Mouse (Mus musculus) heart, adult 11 months (tissue): ENCODE measurements at regions not wholly inside any gene's neighbourhood (a gene's known extent, or its start where the extent isn't known, plus 50 kb on each side); places are given as distances from the start of the nearest gene placed in this dataset.
A peak's percentile ranks its signal among the peaks of the same experiment; 100 is the strongest.

Experiments used
- DNase-seq: peaks from one replicate; pipeline ENCODE4 v3.0.0; 2022

DNA sequence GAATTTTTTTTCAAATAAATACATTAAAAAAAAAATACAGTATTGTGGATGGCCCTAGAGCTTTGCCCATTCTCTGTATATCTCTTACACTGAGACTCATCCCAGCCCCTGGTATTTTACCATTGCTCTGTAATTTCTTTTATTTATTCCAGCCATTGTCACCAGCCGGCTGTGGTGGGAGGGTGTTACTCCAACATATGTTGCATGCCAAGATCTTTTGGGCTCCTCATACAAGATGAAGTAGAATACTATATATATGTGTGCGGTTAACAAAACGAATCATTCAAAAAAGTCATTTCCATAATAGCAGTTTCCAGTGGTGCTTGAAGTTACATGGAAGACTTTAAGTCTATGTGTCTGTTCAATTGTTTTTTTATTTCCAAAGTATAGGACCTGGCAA is 268.0 kb upstream of the Npvf start:
- no peak for DNase-seq

DNA sequence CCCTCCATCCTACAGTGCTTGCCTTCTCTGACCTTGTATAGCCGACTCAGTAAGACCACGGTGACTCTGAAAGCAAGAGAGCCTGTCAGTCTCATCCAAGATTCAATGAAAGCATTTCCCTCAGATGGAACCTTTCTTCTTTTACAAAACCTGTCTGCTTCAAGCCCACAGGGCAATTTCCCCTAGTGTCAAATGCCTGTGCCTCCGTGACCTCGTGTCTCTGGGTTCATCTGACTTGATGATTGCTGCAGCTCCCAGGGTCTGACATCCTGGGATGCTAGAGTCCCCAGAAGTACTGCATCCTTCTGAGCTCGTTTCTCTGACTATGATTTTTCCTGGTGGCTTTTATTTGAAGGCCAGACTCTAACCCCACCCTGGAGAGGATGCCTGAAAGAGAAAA is 270.3 kb upstream of the Npvf start:
- no peak for DNase-seq

DNA sequence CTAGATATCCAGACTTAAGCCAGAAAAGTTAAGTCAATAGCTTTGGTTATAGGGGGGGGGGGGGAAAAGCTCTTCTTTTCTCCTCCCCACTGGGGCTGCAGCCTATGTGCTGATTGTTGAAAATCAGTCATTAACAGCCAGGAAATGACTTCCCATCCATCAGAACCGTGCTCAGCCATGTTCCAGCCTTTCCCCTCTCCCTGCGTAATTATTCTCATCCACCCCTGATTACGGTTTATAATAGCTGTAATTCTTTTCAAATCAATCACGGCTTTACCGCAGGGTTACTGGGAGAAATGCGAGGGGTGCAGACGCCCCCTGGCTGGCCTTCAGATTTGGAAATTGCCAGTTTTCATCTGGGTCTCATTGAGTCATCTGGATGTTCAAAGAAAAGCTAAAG is 270.8 kb upstream of the Npvf start:
- no peak for DNase-seq

DNA sequence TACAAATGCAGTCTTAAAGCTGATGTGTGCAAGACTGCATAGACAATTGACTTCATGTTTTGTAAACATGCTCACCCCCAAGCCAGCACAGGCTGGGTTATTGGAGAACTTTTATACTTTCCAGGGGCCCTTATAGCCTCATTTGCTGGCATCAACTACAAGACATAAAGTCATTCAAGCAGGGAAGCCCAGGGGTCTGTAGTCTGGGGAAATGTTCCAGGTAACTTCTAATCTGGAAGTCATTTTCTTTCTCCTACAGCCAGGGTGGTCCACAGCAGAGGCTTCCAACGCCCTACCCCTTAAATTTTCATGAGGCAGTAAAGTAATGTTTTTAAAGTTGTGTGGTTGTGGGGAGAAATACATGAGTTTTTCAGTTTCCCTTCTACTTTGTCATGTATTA is 272.1 kb upstream of the Npvf start:
- no peak for DNase-seq

DNA sequence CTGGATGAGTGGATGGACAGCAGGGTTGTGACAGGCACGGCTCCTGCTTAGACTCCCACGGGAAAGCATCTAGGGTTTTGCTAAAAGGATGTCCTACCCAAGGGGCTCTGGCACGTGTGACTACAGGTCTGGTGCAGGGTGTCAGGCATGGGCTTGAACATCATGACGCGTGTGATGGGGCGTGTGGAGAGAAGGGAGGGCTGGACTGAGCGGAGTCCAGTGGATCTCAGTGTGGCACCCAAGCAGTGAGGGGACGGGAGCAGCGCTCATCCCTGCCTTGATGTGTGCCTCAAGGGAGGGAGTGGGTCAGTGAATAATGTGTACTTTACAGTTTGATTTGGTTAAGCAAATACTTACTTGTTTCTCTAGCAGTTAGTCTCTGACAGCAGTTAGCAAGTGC is 275.3 kb upstream of the Npvf start:
- DNase-seq, result peak; percentile 71

DNA sequence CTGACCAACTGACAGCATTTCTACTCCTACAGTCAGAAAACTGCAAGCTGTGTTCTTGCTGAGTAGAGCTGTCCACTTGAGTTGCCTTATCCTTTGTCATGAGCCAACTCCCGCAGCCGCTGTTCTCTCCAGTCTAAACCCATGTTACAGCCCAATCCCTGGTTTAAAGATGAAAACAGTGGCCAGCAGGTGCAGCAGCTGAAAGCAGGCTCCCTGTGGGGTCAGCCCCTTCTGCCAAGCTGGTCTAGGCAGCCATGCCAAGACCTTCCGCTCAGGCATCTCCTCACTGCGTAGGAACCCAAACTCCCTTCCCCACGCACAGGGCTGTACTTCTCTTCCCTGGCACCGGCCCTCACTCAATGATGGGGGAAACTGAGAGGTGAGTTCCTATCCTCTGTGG is 279.3 kb upstream of the Npvf start:
- no peak for DNase-seq

DNA sequence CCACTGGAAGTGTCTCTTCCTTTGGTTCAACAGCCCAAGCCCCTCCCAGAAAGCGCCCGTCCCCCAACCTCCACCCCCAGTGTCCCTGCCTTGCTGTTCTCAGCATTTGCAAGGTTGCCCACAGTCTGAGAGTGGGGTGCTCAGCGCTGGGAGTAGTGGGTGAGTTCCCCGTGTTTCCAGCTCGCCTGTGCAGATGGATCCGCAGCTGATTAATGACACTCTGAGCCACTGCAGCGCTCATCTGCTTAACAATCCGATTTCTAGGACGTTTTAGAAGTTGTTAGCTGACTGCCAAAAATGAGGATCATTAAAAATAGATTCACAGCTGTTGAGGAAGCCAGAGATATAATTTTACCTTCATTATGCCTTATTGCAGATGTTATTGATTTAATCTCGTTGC is 280.0 kb upstream of the Npvf start:
- DNase-seq, result no peak

DNA sequence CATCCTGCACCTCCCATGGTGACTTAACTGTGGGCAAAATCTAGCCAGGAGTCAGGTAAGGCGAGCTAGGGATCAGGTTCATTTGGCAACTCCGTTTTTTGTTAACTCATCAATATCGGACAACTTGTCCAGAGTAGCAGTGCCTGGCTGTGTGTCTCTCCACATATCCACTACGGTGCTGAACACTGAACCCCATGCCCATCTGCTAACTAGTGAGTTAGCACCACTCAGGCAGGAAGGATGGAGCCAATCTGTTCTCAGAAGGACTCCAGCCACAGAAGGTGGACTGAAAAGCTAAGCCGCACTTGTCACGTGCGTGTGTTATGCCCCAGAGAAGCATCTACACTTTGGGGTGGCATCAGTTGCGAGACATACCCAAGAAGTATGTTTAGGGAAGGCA is 282.1 kb upstream of the Npvf start:
- DNase-seq, result peak; percentile 73

DNA sequence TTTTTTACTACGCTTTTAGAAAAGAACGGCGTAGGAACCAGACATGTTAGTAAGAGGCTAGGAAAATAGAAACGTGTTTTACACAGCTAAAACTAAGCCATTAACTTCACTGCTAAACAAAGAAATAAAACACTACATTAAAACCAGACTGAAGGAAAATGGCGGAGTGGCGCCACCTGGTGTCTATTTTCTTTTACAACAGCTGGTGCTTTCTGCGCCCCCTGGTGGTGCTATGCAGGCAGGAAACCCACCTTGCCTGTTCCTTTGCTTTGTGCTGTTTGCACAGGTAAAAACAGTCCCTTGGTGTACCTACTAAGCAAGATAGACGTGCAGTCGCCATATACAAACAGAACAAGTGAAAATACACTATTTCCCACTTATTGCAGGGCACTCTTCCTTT is 282.9 kb upstream of the Npvf start:
- DNase-seq, result peak; percentile 92

DNA sequence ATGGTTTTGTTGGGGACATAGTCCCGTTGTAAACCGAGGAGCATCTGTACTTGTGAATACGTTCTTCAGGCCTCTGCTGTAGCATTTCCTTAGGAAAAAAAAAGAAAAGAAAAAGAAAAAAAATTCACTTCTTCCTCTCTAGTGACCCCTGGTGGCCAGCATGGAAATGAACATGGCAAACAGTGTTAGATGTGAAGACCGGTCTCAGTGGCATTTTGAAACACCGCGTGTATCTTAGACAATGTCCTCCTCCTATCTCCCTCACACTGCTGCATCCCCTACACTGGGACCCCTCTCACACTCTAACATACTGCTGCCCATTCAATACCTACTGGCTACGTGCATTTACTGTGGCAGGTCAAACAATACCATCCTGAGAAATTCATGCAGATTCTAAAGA is 284.6 kb upstream of the Npvf start:
- peak; percentile 85 for DNase-seq

DNA sequence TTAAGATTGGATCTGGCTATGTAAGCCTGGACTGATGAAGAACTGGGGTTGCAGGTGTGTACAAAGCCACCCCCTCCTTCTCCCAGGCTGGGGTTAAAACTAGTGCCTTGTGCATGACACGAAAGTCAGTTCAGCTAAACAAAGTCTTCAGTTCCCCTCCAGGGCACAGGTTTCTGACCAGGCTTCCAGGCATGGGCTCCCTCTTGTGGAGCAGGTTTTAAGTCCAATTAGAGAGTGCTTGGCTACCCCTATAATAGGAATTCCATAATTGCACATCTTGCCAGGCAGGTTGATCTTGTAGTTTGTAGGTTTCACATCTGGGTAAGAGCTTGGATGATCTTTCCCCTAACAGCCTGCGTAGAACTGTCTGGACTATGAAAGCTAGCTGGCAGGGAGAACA is 285.2 kb upstream of the Npvf start:
- peak; percentile 84 for DNase-seq

DNA sequence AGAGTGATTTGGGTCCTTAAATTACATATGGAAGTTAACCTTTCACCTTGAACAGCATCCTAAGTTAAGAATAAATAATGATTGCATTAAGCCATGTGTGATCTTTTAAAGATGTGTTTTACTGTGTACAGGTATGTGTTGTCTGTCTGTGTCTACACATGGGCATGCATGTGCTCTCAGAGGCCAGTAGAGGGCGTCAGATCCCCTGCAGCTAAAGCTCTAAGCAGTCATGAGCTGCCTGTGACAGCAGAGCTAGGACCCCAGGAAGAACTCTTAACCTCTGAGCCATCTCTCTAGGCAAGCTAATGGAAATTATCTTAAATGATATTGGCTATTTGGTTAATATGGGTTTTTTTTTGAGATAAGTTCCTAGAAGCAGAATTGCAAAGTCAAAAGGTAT is 285.9 kb upstream of the Npvf start:
- peak; percentile 88 for DNase-seq

DNA sequence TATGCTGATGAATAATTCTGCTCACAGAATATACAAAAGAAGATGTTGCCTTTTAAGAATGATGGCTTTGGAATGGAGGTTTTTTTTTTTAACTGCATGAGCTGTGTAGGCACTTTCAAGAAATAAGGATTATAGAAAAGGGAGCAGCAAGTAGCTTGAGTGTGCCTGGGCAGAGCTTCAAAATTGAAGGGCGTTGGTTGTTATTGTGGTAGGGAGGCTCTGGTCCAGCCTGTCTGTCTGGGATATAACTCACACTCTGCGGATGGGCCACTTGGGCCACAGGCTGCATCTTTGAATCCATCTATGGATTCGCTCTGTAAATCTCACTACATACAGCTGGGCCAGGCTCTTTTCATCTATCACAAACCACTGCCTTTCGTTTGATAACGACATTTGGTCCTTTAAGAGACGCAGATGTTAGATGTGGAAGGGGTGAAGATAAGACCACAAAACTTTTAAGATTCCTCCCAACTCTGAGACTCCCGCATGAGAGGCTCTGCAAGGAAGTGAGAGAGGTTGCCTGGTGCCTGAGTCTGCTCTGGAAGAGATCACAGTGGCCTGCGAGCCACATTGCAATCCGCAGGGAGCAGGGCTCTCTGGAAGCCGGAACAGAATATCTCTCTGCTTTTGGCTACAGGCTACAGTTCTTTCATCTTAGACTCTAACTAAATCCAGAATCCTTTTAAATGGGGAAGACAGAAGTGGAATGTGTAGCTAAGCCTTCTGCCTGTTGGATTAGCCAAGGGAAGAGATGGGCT is 286.6 kb upstream of the Npvf start:
- peak; percentile 95 for DNase-seq

DNA sequence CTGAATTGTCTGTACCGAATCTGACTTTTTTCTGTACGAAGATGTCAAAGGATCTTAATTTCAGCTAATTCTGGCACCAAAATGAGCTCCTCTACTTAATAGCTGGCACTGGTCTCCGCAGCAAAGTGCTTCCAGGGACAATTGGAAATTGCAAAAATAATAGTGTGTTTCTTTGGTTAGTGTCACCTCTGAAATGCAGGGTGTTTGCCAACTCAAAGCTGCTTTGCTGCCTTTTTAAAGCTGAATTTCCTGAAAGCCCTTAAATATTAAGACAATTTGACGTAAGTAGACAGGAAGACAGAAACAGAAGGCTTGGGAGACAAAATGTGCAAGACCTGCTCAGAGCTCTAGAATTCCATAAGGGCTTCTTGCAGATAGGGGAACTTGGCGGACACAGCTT is 288.5 kb upstream of the Npvf start:
- peak; percentile 88 for DNase-seq

DNA sequence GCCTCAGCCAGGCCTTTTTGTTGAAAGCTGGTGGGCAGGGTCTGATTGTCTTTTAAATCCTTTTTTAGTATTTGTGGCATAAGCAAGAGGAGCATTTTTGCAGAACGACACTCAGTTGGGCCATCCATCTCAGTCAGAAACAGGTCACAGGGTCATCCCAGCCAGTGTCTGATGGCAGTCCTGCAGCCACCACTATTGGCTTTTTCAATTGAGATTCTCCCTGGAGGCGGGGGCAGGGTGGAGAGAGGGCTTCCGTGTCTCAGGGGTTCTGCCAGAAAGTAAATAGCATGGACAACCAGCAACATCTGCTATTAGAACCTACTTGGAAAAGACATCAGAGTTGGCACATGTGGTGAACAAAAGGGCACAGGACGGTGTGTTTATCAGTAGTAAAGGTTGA is 293.8 kb upstream of the Npvf start:
- peak; percentile 82 for DNase-seq

DNA sequence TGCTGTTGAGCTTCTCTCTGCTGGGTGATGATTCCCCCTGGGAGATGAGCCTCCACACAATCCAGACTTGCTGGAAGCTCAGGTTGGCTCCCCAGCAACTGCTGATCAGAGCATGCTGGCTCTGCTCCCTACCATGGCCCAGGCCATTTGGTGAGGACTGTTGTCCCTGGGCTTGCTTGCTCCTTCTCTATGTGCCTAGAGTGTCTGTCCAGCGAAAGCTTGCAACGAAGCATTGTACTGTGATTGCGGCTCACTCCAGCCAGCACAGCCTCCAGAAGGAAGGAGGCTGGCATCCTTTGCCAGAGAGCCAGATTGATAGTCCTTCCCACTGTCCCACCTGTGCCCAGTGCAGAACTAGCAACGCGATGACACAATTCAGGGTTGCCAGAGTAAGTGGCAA is 295.1 kb upstream of the Npvf start:
- DNase-seq, result peak; percentile 65

DNA sequence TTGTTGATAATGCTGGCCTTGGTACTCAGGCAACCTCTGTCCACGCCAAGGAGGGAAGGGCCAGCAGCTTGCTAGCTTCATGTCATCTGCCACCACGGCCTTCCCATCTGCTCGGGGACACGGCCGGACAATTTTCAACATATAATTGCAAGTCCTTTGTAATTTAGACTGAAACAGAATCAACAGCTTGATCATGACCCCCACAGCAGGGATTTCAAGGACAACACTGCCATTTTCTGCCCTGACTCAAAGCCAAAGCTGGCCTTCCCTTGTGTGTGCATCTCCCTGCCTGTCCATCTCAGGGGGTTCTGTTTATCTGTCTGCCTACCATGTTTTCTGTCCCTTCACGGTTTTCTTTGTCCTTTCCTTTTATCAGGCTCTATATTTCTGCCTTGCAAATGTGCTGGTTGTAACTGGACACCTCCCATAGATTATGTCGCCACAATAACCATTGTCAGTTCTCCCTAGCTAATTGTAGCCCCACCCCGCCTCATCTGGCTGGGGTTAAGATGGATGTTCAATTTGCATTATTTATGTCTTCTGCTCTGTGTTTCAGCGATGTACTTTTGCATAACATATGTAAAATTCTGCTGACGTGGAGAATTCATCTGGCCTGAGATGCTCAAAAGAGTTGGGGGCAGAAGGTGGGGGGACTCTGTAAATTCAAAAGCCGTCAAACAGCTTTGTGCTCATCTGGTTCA is 295.8 kb upstream of the Npvf start:
- peak; percentile 83 for DNase-seq

DNA sequence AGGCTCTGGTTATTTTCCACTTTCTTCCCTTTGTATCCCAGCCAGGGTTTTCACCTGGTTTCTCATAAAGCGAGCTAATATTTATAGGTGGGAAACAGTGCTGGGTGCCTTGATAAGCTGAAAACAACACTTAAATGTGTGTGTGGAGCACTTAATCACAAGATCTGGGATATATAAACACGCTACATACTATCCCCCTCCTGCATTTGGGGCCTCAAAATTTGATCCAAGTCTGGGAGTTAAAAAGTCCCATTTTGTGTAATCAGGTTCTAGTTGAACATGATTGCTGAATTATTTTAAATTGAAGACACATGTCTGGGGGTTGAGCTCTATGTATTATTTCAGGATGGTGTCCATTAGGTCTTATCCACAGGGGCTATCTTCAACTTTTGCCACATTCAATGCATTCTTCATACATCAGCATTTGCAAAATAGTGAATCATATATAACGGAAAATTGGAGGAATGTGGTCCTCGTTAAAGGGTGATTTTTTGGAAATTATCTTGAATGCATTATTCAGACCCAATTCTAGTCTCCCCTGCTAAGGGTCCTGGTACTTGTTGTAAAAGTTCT is 303.2 kb upstream of the Npvf start:
- DNase-seq, result peak; percentile 18

DNA sequence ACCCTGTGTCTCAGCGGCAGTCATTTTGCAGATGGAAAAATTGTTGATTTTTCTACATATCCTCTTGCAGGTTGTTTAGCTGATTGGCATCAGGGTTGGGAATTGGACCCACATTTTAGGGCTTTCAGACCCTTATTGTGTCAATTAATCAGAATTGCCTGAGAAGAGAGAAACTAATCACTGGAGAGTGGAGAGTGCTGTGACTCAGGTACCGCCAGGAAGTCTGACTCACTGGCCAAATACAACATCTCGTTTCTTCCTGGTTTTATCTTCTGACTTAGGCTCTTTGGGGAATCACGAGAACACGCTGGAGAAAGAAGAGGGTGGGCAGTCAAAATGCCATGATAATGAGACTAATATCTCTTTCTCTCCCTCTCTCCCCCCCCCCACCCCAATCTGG is 306.1 kb upstream of the Npvf start:
- peak; percentile 71 for DNase-seq

DNA sequence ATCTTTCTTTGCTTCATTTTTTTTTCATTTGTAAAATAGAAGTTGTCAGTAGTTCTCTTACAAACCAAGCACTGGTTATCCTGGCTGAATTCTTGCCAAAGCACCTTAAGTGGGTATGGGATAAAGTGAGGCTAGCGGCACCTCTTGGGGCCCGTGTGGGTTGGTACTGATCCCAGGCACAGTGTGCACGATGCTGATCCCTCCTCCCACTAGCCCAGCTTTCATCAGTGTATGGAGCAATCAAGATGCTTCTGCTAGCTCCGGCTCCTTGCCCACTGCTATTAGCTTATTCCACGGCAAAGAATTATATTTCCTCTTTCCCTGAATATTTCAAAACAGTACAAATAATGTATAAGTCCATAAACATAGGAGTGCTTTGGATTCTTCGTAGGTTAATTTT is 307.4 kb upstream of the Npvf start:
- DNase-seq, result peak; percentile 82

DNA sequence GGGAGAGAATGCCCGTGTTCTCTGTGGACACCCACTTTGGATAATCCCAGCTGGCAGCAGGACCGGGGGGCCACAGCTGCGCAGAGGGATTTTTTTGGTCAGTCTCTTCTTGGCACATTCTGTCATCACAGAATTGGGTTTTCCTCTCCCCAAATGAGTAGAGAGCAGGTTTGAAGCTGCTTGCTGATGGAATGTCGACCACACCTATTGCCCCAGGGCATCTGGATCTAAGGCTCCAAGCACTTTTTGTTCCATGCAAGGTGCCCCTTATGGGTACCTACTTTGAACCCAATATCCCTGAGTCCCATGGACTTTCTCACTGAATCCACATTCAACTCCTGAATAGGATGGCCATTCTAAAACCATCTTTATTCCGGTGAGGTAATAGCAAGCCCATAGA is 314.3 kb upstream of the Npvf start:
- DNase-seq, result no peak

DNA sequence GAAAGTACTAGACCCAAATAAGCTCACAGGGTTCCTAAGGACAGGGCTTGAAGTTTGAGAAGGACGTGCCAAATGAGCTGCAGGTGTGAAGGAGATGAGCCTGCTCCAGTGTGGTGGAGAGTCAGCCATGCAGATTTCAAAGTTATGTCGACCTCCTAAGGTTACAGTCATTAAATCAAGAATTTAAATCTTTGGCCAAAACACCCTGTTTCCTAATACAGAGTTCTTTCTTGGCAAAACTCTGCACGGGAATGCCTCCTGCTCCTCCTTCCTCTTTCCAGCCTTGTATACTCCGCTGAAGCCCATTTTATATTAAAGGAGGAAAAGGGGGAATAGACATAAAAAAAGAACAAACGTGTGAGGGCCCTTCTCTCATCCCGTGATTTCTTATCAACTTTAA is 315.1 kb upstream of the Npvf start:
- no peak for DNase-seq

DNA sequence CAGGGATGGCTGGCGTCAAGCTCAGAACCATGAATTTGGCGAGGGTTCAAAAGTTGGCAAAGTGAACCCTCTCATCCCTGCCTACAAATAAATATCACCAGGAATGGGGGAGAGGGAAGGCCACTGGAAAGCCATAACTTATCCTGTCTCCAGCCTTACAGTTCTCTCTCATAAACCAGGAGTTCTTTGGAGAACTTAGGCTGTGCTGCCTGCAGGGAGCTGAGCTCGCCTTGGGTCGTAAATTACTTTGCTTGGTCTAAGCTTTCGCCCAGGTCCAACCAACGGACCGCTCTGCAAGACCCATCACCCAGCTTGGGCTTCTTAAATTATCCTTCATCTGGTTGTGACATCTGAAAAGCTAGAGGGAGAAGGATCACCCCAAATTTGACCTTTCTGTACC is 315.8 kb upstream of the Npvf start:
- peak; percentile 75 for DNase-seq

DNA sequence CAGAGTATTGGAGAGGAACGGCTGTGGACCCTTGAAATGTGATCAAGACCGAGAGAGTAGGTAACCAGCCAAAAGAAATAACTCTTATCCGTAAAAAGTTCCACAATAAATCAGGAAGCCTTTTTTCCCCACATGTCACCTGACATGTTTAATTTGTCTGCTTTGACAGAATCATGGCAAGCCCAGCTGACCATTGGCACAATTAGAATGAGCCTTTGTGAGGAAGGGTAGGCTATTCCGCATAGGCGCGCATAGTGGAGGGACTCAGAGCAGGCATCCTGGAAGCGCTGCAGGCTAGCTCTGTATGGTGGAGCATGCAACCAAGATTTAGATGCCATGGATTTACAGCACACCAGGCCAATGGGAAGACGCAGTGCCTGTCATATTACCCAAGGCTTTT is 316.5 kb upstream of the Npvf start:
- peak; percentile 90 for DNase-seq

DNA sequence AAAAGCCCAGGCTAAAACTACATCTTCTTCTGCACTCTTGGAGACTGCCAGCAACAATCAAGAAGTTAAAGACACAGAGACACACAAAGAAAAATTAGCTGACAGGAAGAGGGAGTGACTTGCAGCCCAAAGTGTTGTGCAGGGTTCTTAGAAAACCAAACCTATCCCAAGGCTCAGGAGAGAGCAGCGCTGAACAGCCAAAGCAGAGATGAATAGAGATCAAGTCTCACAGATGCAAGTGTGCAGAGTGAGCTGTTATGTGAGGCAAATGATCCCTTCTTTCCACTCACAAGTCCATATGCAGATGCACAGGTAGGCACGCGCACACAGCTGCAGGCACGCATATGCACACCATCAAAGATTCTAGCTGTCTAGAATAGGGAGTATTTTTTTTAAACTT is 318.0 kb upstream of the Npvf start:
- DNase-seq, result peak; percentile 84
